Mouse (Mus musculus) MEL (cell line): ENCODE data around the gene Phox2b. TPM values are rescaled to one million over a fixed set of nuclear protein-coding genes. Genes with fewer than 3 reads are reported as not detected.

Experiments used
- DNase-seq: peaks from one replicate; pipeline ENCODE4 v3.0.0; 2011; ENCODE audit warnings: low read depth, low spot score
- H3K27ac ChIP-seq: 2 replicates; pipeline ENCODE4 v1.5.1; 2012; ENCODE audit warnings: low read depth, mild to moderate bottlenecking, control low read depth, low read length, moderate library complexity; ENCODE audit not compliant: control insufficient read depth
- H3K27me3 ChIP-seq, 2 experiments: fragments of 150-350 bp in 1 of 2; sonication (generic) in 1 of 2; 2 replicates each; pipeline ENCODE4 v1.6.1; 2012; ENCODE audit warnings: low read length in 2 of 2, mild to moderate bottlenecking in 2 of 2, improper control_type of control experiment in 1 of 2, moderate library complexity in 1 of 2; ENCODE audit not compliant: insufficient read depth in 2 of 2, control insufficient read depth in 1 of 2
- H3K36me3 ChIP-seq, 2 experiments: 2 replicates each; pipeline ENCODE4 v1.6.1; 2012 to 2014; ENCODE audit warnings: low read length in 2 of 2, improper control_type of control experiment in 1 of 2, inconsistent platforms in 1 of 2, mild to moderate bottlenecking in 1 of 2; ENCODE audit not compliant: insufficient read depth in 2 of 2, control insufficient read depth in 1 of 2
- H3K4me1 ChIP-seq, 2 experiments: fragments of 150-350 bp in 1 of 2; sonication (generic) in 1 of 2; 2 replicates each; pipeline ENCODE4 v1.6.1; 2012; ENCODE audit warnings: low read length in 2 of 2, improper control_type of control experiment in 1 of 2, mild to moderate bottlenecking in 1 of 2; ENCODE audit not compliant: insufficient read depth in 2 of 2, control insufficient read depth in 1 of 2
- H3K4me3 ChIP-seq, 2 experiments: fragments of 150-350 bp in 1 of 2; sonication (generic) in 1 of 2; 2 replicates each; pipeline ENCODE4 v1.5.1; 2012; ENCODE audit warnings: low read depth in 2 of 2, low read length in 2 of 2, mild to moderate bottlenecking in 2 of 2, moderate library complexity in 2 of 2, control low read depth in 1 of 2, improper control_type of control experiment in 1 of 2; ENCODE audit not compliant: control insufficient read depth in 1 of 2, insufficient read depth in 1 of 2
- H3K79me2 ChIP-seq: 2 replicates; pipeline ENCODE4 v1.6.1; 2012; ENCODE audit warnings: mild to moderate bottlenecking, low read length, moderate library complexity; ENCODE audit not compliant: control insufficient read depth, poor library complexity, insufficient read depth
- H3K9ac ChIP-seq: 2 replicates; pipeline ENCODE4 v1.6.1; 2012; ENCODE audit warnings: low read depth, mild to moderate bottlenecking, control low read depth, low read length, moderate library complexity; ENCODE audit not compliant: control insufficient read depth, poor library complexity, severe bottlenecking
- H3K9me3 ChIP-seq: fragments of 150-350 bp; sonication (generic); replicated peaks from 2 replicates; pipeline ENCODE4 v1.6.1; 2012; ENCODE audit warnings: mild to moderate bottlenecking, low read length, improper control_type of control experiment, moderate library complexity; ENCODE audit not compliant: insufficient read depth
- CHD1 ChIP-seq: IDR thresholded peaks from 2 replicates; pipeline ENCODE4 v1.6.1; 2012; ENCODE audit warnings: low read depth, mild to moderate bottlenecking, inconsistent platforms, low read length, improper control_type of control experiment
- CHD2 ChIP-seq: IDR thresholded peaks from 2 replicates; pipeline ENCODE4 v1.6.1; 2011; ENCODE audit warnings: low read length, improper control_type of control experiment
- E2F4 ChIP-seq: IDR thresholded peaks from 2 replicates; pipeline ENCODE4 v1.6.1; 2011; ENCODE audit warnings: low read depth, low read length, improper control_type of control experiment, borderline replicate concordance
- EP300 ChIP-seq, 2 experiments: IDR thresholded peaks; 2 replicates each; pipeline ENCODE4 v1.6.1; 2011; ENCODE audit warnings: improper control_type of control experiment in 2 of 2, low read length in 2 of 2, low read depth in 1 of 2, mild to moderate bottlenecking in 1 of 2
- ETS1 ChIP-seq: IDR thresholded peaks from 2 replicates; pipeline ENCODE4 v1.6.1; 2012; ENCODE audit warnings: low read depth, mild to moderate bottlenecking, inconsistent platforms, low read length, improper control_type of control experiment, moderate library complexity
- HCFC1 ChIP-seq: IDR thresholded peaks from 2 replicates; pipeline ENCODE4 v1.6.1; 2012; ENCODE audit warnings: low read depth, mild to moderate bottlenecking, inconsistent platforms, low read length, improper control_type of control experiment, moderate library complexity
- KAT2A ChIP-seq: conservative IDR thresholded peaks from 2 replicates; pipeline ENCODE4 v1.6.1; 2012; ENCODE audit warnings: low read depth, low read length, improper control_type of control experiment, inconsistent platforms
- MAFK ChIP-seq: IDR thresholded peaks from 2 replicates; pipeline ENCODE4 v1.6.1; 2011; ENCODE audit warnings: low read depth, mild to moderate bottlenecking, low read length, improper control_type of control experiment, borderline replicate concordance
- MAZ ChIP-seq: IDR thresholded peaks from 2 replicates; pipeline ENCODE4 v1.6.1; 2012; ENCODE audit warnings: low read depth, mild to moderate bottlenecking, inconsistent platforms, low read length, improper control_type of control experiment
- MYB ChIP-seq: IDR thresholded peaks from 2 replicates; pipeline ENCODE4 v1.6.1; 2011; ENCODE audit warnings: mild to moderate bottlenecking, low read depth, low read length, improper control_type of control experiment
- NELFE ChIP-seq: IDR thresholded peaks from 2 replicates; pipeline ENCODE4 v1.6.1; 2011; ENCODE audit warnings: low read depth, low read length, improper control_type of control experiment
- NRF1 ChIP-seq: IDR thresholded peaks from 2 replicates; pipeline ENCODE4 v1.6.1; 2014; ENCODE audit warnings: low read depth, mild to moderate bottlenecking, inconsistent platforms, low read length, improper control_type of control experiment, moderate library complexity; ENCODE audit not compliant: poor library complexity, insufficient read depth, severe bottlenecking
- POLR2A ChIP-seq, 2 experiments: IDR thresholded peaks; 2 replicates each; pipeline ENCODE4 v1.6.1; 2011 to 2012; ENCODE audit warnings: low read length in 2 of 2, mild to moderate bottlenecking in 2 of 2, control low read depth in 1 of 2, improper control_type of control experiment in 1 of 2, low read depth in 1 of 2, moderate library complexity in 1 of 2; ENCODE audit not compliant: control insufficient read depth in 1 of 2, insufficient read depth in 1 of 2, poor library complexity in 1 of 2
- POLR2AphosphoS2 ChIP-seq: IDR thresholded peaks from 2 replicates; pipeline ENCODE4 v1.6.1; 2011; ENCODE audit warnings: low read length, improper control_type of control experiment
- POLR2AphosphoS5 ChIP-seq: IDR thresholded peaks from 2 replicates; pipeline ENCODE4 v1.6.1; 2012; ENCODE audit warnings: low read depth, borderline replicate concordance, mild to moderate bottlenecking, inconsistent platforms, low read length, moderate library complexity, mixed read lengths
- SIN3A ChIP-seq: IDR thresholded peaks from 2 replicates; pipeline ENCODE4 v1.6.1; 2012; ENCODE audit warnings: low read length, improper control_type of control experiment, inconsistent platforms
- ZC3H11A ChIP-seq: IDR thresholded peaks from 2 replicates; pipeline ENCODE4 v1.6.1; 2012; ENCODE audit warnings: low read depth, mild to moderate bottlenecking, inconsistent platforms, low read length, improper control_type of control experiment
- ZKSCAN1 ChIP-seq: IDR thresholded peaks from 2 replicates; pipeline ENCODE4 v1.6.1; 2012; ENCODE audit warnings: low read depth, mild to moderate bottlenecking, inconsistent platforms, low read length, improper control_type of control experiment, moderate library complexity
- ZMIZ1 ChIP-seq: IDR thresholded peaks from 2 replicates; pipeline ENCODE4 v1.6.1; 2012; ENCODE audit warnings: low read depth, mild to moderate bottlenecking, inconsistent platforms, low read length, improper control_type of control experiment, moderate library complexity
- ZNF384 ChIP-seq: IDR thresholded peaks from 2 replicates; pipeline ENCODE4 v1.6.1; 2012; ENCODE audit warnings: low read depth, mild to moderate bottlenecking, inconsistent platforms, low read length, improper control_type of control experiment
- polyA plus RNA-seq, 2 experiments: library from polyadenylated mRNA; stranded (reverse) in 1 of 2; unstranded in 1 of 2; fragments of >175 nt in 1 of 2; fragments of >200 nt in 1 of 2; gene quantifications; 2 replicates each; pipeline versions ENCODE4 v1.2.1 to v1.2.4; 2012; ENCODE audit warnings: low replicate concordance in 2 of 2, low read depth in 1 of 2; ENCODE audit not compliant: insufficient read length in 2 of 2, insufficient read depth in 1 of 2, missing spikeins in 1 of 2
- total RNA-seq: library from RNA; depleted of rRNA; stranded (reverse); fragments of 300-350 nt; gene quantifications from 2 replicates; pipeline ENCODE4 v1.2.3, GENCODE M21; 2012

The Phox2b gene
- total and polyA plus RNA-seq, 3 experiments, result not detected

DNA sequence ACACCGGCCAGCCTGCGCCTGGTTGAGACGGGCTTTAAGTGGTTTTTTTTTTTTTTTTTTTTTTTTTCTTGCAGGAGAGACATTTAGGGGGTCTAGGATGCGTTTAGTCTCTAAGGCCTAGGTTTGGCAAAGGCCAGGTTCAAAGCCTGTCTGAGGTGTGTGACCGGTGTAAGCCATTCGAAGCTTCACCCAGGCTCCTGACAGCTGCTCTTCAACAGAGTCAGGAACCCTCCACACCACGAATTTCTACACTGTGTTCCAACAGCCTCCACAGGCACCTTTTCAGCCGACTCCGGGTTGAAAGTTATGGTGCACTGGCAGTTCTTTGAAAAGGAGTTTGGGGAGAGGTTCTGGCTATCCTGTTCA, 2.3 kb upstream of the Phox2b start:
- no peak overlapping the region for H3K27ac ChIP-seq
- H3K4me3 ChIP-seq, result no peak overlapping the region
- no peak for DNase-seq
- no peaks in the 10 kb centered on the region for H3K4me1 ChIP-seq
- H3K27me3 ChIP-seq, result no peaks in the 10 kb centered on the region
- H3K9me3 ChIP-seq, result no peaks in the 10 kb centered on the region
- TF ChIP-seq ZNF384, result no peak
- TF ChIP-seq MAFK, result no peak
- TF ChIP-seq EP300 (IDR thresholded peaks at IDR 0.05; ENCODE audit: low read depth in 1 of 2, low read length in 2 of 2), result no peak
- no peak for TF ChIP-seq HCFC1
- TF ChIP-seq, all 39 proteins: peak for 0
- no peaks in the 10 kb centered on the region for H3K79me2 ChIP-seq
- no peak overlapping the region for H3K9ac ChIP-seq
- H3K36me3 ChIP-seq, result no peaks in the 10 kb centered on the region

DNA sequence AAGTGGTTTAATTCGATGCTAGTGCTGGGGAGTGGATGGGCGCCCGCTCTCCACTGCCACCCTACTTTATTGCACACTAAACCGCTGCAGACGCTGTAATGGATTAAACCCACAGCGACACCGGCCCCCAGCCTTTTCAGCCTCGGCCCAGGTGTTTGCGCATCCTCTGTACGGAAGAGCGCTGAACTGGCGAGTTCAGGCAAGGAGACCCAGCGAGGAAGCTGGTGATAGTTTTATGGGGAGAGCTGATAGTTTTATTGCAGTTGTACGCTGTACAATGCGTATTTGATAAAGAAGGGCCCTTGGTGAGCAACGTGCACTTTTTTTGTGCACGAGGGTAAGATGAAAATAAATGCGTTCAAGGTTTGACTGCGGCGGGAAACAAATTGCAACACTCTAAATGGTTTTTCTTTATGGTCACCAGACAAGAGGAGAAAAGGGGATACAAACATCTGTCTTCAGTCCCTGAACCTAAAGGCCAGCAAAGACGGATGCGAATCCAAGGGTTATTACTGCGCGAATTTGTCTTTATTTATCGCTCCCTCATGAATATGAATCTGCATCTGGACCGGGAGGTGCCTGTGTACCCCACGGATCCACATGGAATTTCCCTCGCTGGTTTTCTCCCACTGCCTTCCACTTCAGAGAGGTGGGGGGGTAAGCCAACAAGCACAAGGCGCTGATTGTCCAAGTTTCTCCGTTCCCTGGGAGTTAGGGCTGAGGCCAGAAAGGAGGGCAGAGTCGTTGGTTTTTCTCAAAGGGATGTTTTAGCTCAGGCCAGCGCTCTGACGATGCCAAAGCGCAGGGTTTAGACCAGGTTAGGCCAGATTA, 1.7 kb upstream of the Phox2b start:
- no peak overlapping the region for H3K27ac ChIP-seq
- no peak for DNase-seq
- H3K36me3 ChIP-seq, result no peaks in the 10 kb centered on the region
- H3K79me2 ChIP-seq, result no peaks in the 10 kb centered on the region
- H3K4me3 ChIP-seq, result no peak overlapping the region
- H3K4me1 ChIP-seq, result no peaks in the 10 kb centered on the region
- H3K27me3 ChIP-seq, result no peaks in the 10 kb centered on the region
- no peak for TF ChIP-seq NELFE
- TF ChIP-seq MAZ, result no peak
- no peak for TF ChIP-seq KAT2A
- no peak for TF ChIP-seq E2F4
- no peak for TF ChIP-seq CHD2
- no peak for TF ChIP-seq ZKSCAN1
- no peak for TF ChIP-seq CHD1
- no peak for TF ChIP-seq ETS1
- TF ChIP-seq MYB, result no peak
- TF ChIP-seq POLR2AphosphoS2, result no peak
- TF ChIP-seq SIN3A, result no peak
- no peak for TF ChIP-seq POLR2AphosphoS5
- no peak for TF ChIP-seq HCFC1
- TF ChIP-seq NRF1, result no peak
- TF ChIP-seq POLR2A (IDR thresholded peaks at IDR 0.05; ENCODE audit: control insufficient read depth in 1 of 2, insufficient read depth in 1 of 2, low read depth in 1 of 2, low read length in 2 of 2, poor library complexity in 1 of 2), result no peak
- TF ChIP-seq ZMIZ1, result no peak
- TF ChIP-seq MAFK, result no peak
- no peak for TF ChIP-seq ZC3H11A
- no peak for TF ChIP-seq ZNF384
- no peaks in the 10 kb centered on the region for H3K9me3 ChIP-seq
- no peak overlapping the region for H3K9ac ChIP-seq
